Mouse (Mus musculus) liver, adult (tissue): Measurements from ENCODE around the gene Dok5.

Experiments
- GATA4 ChIP-seq: IDR thresholded peaks from 2 replicates; pipeline ENCODE4 v1.6.1; 2014; ENCODE audit warnings: mild to moderate bottlenecking, low read length; ENCODE audit not compliant: insufficient replicate concordance

Gene Dok5

GRCm38 (mm10) chr2:170817112-170817703 lies 85.6 kb downstream of the Dok5 start:
- TF ChIP-seq GATA4: no peak

- TF ChIP-seq GATA4: no peak
Measured at GRCm38 (mm10) chr2:170826821-170827441, 95.3 kb downstream of the Dok5 start.

GRCm38 (mm10) chr2:170828757-170829156 lies 97.2 kb downstream of the Dok5 start:
- TF ChIP-seq GATA4: no peak

GRCm38 (mm10) chr2:170829191-170829611 lies 97.6 kb downstream of the Dok5 start:
- TF ChIP-seq GATA4: no peak

GRCm38 (mm10) chr2:170829988-170830387 lies 98.4 kb downstream of the Dok5 start:
- TF ChIP-seq GATA4: no peak

- no peak for TF ChIP-seq GATA4
Measured at GRCm38 (mm10) chr2:170836862-170837261, 105.3 kb downstream of the Dok5 start.

GRCm38 (mm10) chr2:170837363-170837762 lies 105.8 kb downstream of the Dok5 start:
- no peak for TF ChIP-seq GATA4

GRCm38 (mm10) chr2:170837824-170838557 lies 106.4 kb downstream of the Dok5 start:
- peak; percentile 20; the same call in 1 of the 2 replicates for TF ChIP-seq GATA4

GRCm38 (mm10) chr2:170841441-170841965 lies 109.9 kb downstream of the Dok5 start:
- no peak for TF ChIP-seq GATA4

GRCm38 (mm10) chr2:170845511-170845910 lies 113.9 kb downstream of the Dok5 start:
- TF ChIP-seq GATA4: no peak

- TF ChIP-seq GATA4: no peak
Measured at GRCm38 (mm10) chr2:170850058-170850457, 118.5 kb downstream of the Dok5 start.

- TF ChIP-seq GATA4: no peak
Measured at GRCm38 (mm10) chr2:170852337-170852736, 120.7 kb downstream of the Dok5 start.

- no peak for TF ChIP-seq GATA4
Measured at GRCm38 (mm10) chr2:170855210-170855609, 123.6 kb downstream of the Dok5 start.

- TF ChIP-seq GATA4: no peak
Measured at GRCm38 (mm10) chr2:170856085-170856484, 124.5 kb downstream of the Dok5 start.

GRCm38 (mm10) chr2:170857507-170857906 lies 125.9 kb downstream of the Dok5 start:
- no peak for TF ChIP-seq GATA4

- TF ChIP-seq GATA4: no peak
Measured at GRCm38 (mm10) chr2:170858640-170859039, 127.0 kb downstream of the Dok5 start.

GRCm38 (mm10) chr2:170860576-170860975 lies 129.0 kb downstream of the Dok5 start:
- no peak for TF ChIP-seq GATA4

GRCm38 (mm10) chr2:170862799-170863198 lies 131.2 kb downstream of the Dok5 start:
- TF ChIP-seq GATA4: no peak
